Mouse (Mus musculus) heart, postnatal 36 days (tissue): ENCODE results near the gene Plekhh2. TPM values are rescaled to one million over a fixed set of nuclear protein-coding genes. Genes with fewer than 3 reads are reported as not detected.

Source experiments
- DNase-seq, 2 experiments: peaks; one replicate each; pipeline ENCODE4 v3.0.0; 2021 to 2022
- intact Hi-C: fragments of 180-260 bp; cut with DNase I; formaldehyde crosslinking; loops from one replicate; pipeline ENCODE4 v1.15.1; 2025
- total RNA-seq, 2 experiments: library from RNA; stranded (reverse); gene quantifications; 2 replicates each; pipeline ENCODE4 v1.2.3; 2021

Plekhh2 gene
- 1 to 10 TPM; 2.9 TPM for total RNA-seq

DNA sequence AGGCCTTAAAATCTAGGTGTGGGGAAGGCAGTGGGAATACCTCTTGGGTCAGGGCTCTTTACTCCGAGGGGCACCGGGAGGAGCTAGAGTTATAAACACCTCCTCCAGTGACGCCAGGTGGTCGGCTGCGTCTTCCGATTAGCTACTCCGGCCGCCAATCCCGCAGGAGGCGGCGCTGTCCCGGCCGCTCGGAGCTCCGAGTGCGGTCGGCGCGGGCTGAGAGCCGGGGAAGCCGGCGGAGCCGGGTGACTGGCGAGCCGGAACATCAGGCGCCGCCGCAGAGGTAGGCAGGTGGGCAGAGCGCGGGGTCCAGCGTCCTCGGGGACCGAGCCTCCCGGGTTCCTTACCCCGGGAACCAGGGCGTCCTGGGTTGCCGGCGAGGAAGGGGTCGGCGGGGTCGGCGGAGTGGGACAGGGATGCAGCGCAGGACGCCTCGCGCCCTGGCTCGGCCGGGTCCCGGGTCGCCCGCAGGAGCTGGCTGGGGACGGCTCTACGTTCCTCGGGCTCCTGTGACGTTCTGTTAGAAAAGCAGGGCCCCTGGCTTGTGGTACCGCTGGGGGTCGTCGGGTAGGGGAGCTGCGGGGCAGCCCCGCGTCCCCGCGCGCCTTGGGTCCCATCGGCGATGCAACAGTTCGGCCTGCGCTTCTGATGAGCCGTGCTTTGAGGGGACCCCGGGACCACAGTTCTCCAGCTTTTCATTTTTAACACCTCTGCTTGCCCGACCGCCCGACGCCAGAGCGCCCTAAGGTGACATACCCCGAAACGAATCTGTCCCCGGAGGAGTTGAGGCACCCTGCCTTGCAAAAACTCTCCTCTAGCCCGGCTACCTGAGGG is at the start of gene Plekhh2:
Gene Plekhh2 (plus strand): TSS at position 214 of the 834 bp plus-strand sequence.
- DNase-seq: peak; percentile 82 to 84
- intact Hi-C loops: no loop called here

- intact Hi-C loops: no loop called here
- DNase-seq: peak; percentile 98 to 99
Measured at GRCm38 (mm10) chr17:84465753-84466608, 45.7 kb upstream of the Plekhh2 start, which contains the start of gene Thada. TSS of gene Thada (minus strand) at chr17:84466205.

- DNase-seq: no peak
- intact Hi-C loops: no loop called here
Measured at GRCm38 (mm10) chr17:84474312-84474711, 37.4 kb upstream of the Plekhh2 start.

DNA sequence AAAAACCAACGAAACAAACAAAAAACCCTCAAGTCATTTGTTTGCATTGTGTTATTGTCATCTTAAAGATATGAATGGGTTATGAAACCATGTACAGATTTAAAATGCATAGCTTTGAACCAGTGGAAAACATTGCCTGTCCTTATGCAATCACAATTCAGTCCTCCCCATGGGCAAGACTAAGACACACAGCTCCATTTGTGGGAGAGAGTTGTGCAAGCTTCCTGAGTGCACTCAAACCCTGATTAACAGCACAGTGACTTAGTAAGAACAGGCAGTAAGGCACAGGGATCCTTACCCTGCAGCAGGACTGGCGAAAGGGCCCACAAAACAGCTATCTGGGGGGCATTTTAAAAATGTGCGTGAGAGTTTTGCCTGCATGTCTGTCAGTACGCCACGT is 34.5 kb upstream of the Plekhh2 start:
- no peak for DNase-seq
- intact Hi-C loops: no loop called here

DNA sequence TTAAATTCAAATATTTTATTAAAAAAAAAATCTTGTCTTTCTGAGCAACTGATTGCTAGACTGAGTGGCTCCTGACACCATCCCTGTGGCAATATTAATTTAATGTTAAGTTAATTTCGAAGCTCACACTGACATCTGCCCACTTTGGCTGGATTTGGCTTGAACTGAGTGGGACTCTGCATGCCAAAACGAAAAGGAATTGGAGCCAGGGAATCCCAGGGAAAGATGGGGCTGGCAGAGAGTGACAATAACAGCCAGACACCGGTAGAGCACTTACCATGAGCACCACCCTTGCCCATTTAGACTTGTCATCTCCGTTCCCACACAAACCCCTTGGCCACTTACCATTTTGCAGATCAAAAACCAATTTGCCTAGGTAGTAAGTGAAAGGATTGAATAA is 33.4 kb upstream of the Plekhh2 start:
- no peak for DNase-seq
- intact Hi-C loops: no loop called here

DNA sequence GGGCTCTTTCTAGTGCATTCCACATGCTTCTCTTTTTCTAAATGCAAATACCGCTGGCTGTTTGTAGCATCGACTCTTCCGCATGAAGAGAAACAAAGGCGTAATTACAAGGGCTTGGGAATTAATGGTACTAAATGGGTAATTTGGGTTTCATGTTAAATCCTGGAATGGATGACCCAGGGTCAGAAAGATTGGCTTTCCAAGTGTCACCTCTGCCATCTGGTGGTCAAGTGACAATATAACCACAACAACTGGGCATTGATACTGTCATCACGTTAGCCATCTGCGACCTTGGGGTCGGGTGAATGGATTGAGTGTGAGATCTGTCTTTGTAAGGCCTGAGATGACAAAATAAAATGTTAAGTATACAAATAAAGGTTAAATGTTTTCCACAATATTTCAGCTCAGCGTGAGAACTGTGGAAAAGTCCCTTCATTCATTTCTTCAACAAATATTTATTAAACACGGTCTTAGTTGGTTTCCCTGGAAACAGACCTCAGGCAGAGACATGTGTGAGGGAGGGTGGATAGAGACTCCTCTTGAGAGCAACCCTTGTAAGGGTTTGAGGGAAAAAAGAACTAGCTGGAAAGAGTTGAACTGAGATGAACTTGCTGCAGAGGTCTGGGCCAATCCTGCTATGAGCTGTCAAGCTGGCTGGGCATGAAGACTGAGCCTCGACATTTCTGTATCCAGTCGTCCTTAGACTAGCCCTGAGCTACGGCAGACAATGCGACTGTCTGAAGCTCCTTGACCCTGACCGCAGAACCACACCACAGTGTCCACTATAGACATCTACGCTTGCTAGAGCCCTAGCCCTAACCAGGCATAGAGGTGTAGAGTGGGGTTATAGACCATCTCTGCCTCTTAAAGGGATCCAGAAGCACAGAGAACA is 31.0 kb upstream of the Plekhh2 start:
- intact Hi-C loops: loop anchor here (2.0 kb wide), 1 partner anchor 608 kb away; no protein-coding TSS in a partner anchor
- DNase-seq: no peak

DNA sequence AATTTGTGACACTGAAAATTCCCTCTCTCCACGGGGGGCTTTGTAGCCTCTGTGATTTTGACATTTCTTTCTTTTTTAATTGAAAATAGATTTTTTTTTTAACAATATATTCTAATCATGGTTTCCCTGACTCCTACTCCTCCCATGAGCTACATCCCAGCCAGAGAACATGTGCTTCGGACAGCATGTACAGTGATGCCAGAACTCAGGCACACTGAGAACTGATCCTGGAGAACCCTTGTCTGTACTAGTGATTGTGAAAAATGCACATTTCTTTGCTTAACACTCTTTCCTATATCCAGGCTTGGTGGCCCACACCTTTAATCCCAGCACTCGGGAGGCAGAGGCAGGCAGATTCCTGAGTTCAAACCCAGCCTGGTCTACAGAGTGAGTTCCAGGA is 28.9 kb upstream of the Plekhh2 start:
- no peak for DNase-seq
- intact Hi-C loops: no loop called here

DNA sequence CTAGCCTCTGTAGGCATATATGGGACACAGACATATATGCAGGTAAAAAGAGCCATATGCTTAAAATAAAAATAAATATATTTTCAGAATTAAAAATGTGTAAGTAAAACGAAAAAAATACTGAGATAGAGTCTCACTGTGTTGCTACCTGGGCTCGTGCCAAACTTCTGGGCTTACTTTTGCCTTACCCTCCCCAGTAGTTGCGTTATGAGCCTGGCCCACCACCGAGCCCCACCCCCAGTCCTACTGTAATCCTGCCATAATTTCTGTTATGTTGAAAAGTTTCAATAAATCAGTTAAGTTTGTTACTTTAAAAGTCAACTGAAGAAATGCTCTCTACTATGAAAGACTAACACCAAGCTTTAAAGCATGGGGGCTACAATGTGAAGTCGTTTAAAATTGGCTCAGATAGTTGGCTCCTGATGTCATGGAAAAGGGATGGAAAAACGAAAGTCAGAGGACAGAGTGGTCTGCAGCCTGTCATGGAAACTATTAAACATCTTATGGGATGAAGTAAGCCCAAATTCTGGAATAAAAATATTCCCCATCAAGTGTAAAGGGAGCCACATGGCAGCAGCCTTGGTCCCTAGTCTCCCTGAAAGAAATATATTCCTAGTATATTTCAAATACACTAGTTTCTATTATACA is 27.9 kb upstream of the Plekhh2 start:
- intact Hi-C loops: no loop called here
- no peak for DNase-seq

GRCm38 (mm10) chr17:84487415-84487814 is 24.3 kb upstream of the Plekhh2 start:
- intact Hi-C loops: no loop called here
- DNase-seq: no peak

GRCm38 (mm10) chr17:84492255-84492880 is 19.3 kb upstream of the Plekhh2 start:
- DNase-seq: no peak

DNA sequence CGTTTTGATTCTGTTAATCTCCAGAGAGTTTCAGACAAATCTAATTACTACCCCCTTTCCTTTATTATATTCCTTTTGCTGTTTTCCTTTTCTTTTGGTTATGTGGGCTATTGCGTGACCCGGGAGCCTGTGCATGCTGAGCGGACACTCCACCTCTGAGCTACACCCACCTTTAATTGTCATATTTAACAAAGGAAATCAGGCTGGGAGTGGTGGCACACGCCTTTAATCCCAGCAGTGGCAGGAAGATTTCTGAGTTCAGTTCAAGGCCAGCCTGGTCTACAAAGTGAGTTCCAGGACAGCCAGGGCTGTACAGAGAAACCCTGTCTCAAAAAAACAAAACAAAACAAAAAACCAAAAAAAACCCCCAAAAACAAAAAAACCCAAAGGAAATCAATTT is 14.7 kb upstream of the Plekhh2 start:
- intact Hi-C loops: no loop called here
- DNase-seq: no peak

More at GRCm38 (mm10) chr17:84492255-84492880, 19.3 kb upstream of the Plekhh2 start:
- intact Hi-C loops: no loop called here

- intact Hi-C loops: no loop called here
Measured at GRCm38 (mm10) chr17:84497559-84497958, 14.1 kb upstream of the Plekhh2 start.

DNA sequence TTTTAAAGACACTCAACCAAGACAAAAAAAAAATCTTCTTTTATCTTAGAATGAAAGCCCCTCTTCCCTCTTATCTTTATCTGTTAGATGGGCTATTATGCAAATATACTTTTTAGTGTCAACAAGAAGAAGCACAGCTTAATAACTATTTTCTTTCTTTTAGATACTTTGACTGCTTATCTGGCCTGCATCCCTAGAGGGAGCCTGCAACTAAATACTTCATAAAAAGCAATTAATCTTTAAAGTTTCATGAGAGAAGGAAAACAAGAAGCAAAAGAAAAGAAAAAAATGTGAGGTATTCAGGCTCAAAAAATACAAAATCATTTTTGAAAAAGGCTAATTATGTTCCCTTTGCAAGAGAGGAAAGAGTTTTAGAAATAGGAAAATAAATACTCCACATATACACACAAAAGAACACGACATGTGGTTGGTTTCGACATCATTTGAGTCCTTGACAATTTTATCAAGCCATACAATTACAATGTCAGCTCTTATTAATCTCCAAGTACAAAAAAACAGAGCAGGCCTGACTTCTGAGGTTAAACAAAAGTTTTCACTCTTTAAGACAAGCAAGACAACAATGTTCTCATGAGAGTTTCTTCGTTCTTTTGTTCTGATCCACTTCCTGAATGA is 13.6 kb upstream of the Plekhh2 start:
- DNase-seq: no peak
- intact Hi-C loops: no loop called here

More at GRCm38 (mm10) chr17:84497559-84497958, 14.1 kb upstream of the Plekhh2 start:
- no peak for DNase-seq

GRCm38 (mm10) chr17:84498639-84499038 is 13.1 kb upstream of the Plekhh2 start:
- intact Hi-C loops: no loop called here
- DNase-seq: peak; percentile 37 to 40

DNA sequence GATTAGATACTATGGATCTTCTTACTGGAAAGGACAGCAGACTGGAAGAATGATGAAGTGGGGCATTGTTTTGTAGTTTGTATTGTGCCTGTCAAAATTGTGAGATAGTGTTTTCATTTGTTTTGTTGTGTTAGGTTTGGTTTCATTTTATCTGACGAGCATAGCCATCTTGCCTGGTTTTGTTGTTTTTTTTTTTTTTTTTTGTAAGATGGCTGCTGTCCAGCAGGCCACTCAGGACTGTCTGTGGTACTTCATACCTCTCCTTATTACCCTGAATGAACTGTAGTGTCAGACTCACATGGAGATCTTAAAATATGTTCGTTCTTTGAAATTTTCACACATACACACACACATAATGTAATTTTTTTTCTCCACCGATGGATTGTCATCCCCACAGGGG is 9.4 kb upstream of the Plekhh2 start:
- intact Hi-C loops: no loop called here
- no peak for DNase-seq

GRCm38 (mm10) chr17:84505922-84506321 is 5.8 kb upstream of the Plekhh2 start:
- intact Hi-C loops: no loop called here

DNA sequence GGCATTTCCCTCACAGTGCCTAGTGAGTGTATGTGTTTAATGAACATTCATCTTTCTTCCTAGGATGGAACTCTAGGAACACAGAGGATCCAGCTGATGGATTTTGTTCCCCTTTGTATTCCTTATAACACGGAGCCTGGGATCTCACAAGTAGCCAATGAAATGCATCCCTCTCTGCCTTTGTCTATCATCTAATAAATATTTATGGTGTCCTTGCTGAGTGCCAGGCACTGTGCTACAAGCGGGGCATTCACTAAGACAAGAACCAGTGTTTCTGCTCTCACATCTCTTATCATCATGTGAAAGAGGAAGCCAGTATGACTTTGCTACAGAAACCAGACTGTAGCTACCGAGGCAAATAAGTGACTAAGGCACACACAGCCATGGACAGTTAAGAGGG is 3.0 kb upstream of the Plekhh2 start:
- DNase-seq: no peak
- intact Hi-C loops: no loop called here

More at GRCm38 (mm10) chr17:84505922-84506321, 5.8 kb upstream of the Plekhh2 start:
- DNase-seq: no peak

DNA sequence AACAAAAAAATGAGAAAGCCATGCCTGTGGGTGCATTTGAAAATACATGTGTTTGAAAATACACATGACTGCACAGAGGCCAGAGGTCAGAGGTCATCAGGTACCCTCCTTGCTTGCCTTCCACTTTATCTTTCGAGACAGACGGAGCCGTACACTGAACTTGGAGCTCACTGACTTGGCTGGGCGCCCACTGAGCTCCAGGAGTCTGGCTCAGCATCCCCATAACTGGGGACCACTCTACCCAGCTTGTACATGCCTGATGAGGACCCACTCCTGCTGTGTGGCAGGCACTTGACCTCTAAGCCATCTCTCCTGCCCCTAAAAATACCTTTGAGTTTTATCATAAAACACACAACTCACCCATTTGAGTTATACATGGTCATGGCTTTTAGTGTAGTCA is 2.5 kb upstream of the Plekhh2 start:
- intact Hi-C loops: no loop called here
- DNase-seq: no peak

DNA sequence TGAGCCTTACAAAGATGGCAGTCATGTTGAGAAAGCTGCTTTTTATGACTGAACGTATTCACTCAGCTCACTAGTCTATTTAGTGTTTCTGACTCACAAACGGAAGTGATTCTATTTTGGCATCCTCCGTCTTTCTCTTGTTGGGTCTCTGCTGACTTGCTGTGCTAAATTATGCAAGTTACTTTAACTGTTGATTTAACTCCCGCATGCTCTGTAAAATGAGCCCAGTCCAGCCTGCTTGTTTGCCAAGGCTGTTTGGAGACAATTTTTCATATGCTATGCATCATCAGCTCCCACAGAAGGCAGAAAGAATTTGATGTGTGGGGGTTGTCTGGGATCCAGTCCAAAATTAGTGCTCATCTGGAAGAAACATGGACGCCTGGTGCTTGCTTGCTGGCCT is 1.3 kb upstream of the Plekhh2 start:
- intact Hi-C loops: no loop called here
- DNase-seq: peak; percentile 15 to 41
